Mouse (Mus musculus) forebrain, embryonic 12.5 days (tissue): ENCODE data around the gene Pcid2. TPM values are rescaled to one million over a fixed set of nuclear protein-coding genes. Genes with fewer than 3 reads are reported as not detected.

Experiments used
- ATAC-seq: fragments of 200-750 bp; cut with Nextera tagmentation; 2 replicates; pipeline ENCODE4 v1.8.0; 2017; ENCODE audit warnings: moderate TSS enrichment; ENCODE audit not compliant: low FRiP score
- H3K27ac ChIP-seq: fragments of 300-500 bp; sonication (generic); 2 replicates; pipeline ENCODE4 v1.5.1; 2016; ENCODE audit warnings: mild to moderate bottlenecking
- H3K27me3 ChIP-seq: fragments of 300-500 bp; sonication (generic); 2 replicates; pipeline ENCODE4 v1.6.1; 2016; ENCODE audit warnings: mild to moderate bottlenecking
- H3K36me3 ChIP-seq: fragments of 300-500 bp; sonication (generic); replicated peaks from 2 replicates; pipeline ENCODE4 v1.6.1; 2016; ENCODE audit warnings: mild to moderate bottlenecking
- H3K4me1 ChIP-seq: fragments of 300-500 bp; sonication (generic); 2 replicates; pipeline ENCODE4 v1.6.1; 2016
- H3K4me2 ChIP-seq: fragments of 300-500 bp; sonication (generic); 2 replicates; pipeline ENCODE4 v1.6.1; 2016; ENCODE audit warnings: mild to moderate bottlenecking, moderate library complexity
- H3K4me3 ChIP-seq: fragments of 300-500 bp; sonication (generic); replicated peaks from 2 replicates; pipeline ENCODE4 v1.5.1; 2016; ENCODE audit warnings: mild to moderate bottlenecking
- H3K9ac ChIP-seq: fragments of 300-500 bp; sonication (generic); 2 replicates; pipeline ENCODE4 v1.6.1; 2016; ENCODE audit warnings: mild to moderate bottlenecking
- H3K9me3 ChIP-seq: fragments of 300-500 bp; sonication (generic); 2 replicates; pipeline ENCODE4 v1.6.1; 2016
- WGBS: fragments of 180-500 bp; shearing (Covaris S2); methylation state at CpG from one replicate; pipeline ENCODE4 v1.1.7; 2016; 5-methylcytosine and 5-hydroxymethylcytosine counted together
- polyA plus RNA-seq: library from polyadenylated mRNA; unstranded; fragments of >200 nt; fragmentation: Nextera tagmentation; extraction: Ambion mirVana; gene quantifications from 2 replicates; pipeline ENCODE4 v1.2.1, GENCODE M21; 2016

Gene Pcid2
- polyA plus RNA-seq, 1 experiment from 2014 or later: 57.7 TPM

DNA sequence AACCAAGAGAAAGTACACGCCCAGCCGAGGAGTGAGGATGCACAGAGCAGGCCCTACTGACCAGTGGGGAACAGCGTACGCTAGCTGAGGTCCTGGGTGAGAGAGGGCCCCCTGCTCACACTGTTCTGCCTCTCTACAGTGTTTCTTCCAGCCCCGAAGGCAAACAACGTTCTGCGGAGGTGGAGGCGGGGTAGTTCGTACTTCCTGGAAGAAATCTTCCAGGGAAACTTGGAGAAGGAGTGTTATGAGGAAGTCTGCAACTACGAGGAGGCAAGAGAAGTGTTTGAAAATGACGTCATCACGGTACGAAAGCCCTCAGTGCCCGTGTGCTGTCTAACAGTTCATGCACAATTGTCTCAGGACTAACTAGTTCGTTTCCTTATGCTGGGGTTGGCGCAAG lies 42.1 kb downstream of the Pcid2 start:
- no peak overlapping the region for H3K4me2 ChIP-seq
- H3K36me3 ChIP-seq: no peaks in the 10 kb centered on the region
- no peak for ATAC-seq
- no peak overlapping the region for H3K27ac ChIP-seq
- no peak overlapping the region for H3K4me3 ChIP-seq
- 81% methylated on average over 16 of the region's 16 CpGs for WGBS
- no peak overlapping the region for H3K9ac ChIP-seq
- no peaks in the 10 kb centered on the region for H3K27me3 ChIP-seq
- H3K4me1 ChIP-seq: no peaks in the 10 kb centered on the region
- no peaks in the 10 kb centered on the region for H3K9me3 ChIP-seq

DNA sequence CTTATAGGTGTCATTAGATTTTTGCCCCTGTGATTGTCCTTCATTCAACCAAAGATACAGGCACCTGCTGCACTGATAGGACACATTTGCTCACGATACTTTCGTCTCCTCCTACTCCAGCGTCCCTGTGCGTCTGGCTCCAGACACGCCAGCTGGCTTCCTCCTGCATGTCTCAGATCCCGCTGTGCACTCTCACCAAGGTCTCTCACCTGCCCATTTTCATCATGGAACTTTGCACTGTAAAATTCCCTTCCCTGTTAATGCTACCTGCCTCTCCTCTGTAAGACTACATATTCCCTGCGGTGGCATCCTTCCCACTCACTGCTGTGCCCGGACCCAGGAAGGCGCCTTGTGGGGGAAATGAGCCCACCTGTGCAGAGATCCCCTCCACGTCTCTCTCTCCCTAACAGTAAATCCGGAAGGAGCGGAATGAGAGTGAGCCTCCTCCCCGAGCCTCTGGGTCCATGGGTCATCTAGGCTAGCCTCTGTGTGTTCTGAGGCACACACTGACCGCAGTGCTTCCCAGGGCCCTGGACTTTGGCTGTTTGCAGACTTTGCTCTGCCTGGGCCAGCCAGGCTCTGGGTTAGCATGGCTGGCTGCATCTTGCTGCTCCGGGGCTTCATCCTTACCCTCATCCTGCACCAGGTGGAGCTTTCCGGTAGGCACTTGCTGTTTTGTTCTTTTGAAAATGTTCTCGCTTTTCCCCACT lies 44.7 kb downstream of the Pcid2 start, which contains the start of gene Proz:
Gene Proz (plus strand): TSS at position 474 of the 710 bp plus-strand sequence.
- Histone ChIP-seq H3K4me2 (no peak within 1 kb of the TSS), H3K27ac (no peak within 1 kb of the TSS), H3K9ac (no peak within 1 kb of the TSS), H3K9me3 (no peaks in the 10 kb centered on the region), H3K4me1 (no peaks in the 10 kb centered on the region), H3K36me3 (no peaks in the 10 kb centered on the region), H3K4me3 (no peak within 1 kb of the TSS), H3K27me3 (no peaks in the 10 kb centered on the region)
- 83% methylated on average over 17 of the region's 17 CpGs for WGBS
- ATAC-seq: no peak

- 83% methylated on average over 4 of the region's 4 CpGs for WGBS
- H3K4me2 ChIP-seq: no peak overlapping the region
- ATAC-seq: no peak
- H3K27ac ChIP-seq: no peak overlapping the region
- H3K9ac ChIP-seq: no peak overlapping the region
- H3K9me3 ChIP-seq: no peaks in the 10 kb centered on the region
- H3K36me3 ChIP-seq: no peaks in the 10 kb centered on the region
- H3K4me3 ChIP-seq: no peak overlapping the region
- H3K4me1 ChIP-seq: no peaks in the 10 kb centered on the region
- no peaks in the 10 kb centered on the region for H3K27me3 ChIP-seq
Measured at GRCm38 (mm10) chr8:13057351-13057750, 47.9 kb downstream of the Pcid2 start.

GRCm38 (mm10) chr8:13050550-13050949 lies 54.7 kb downstream of the Pcid2 start:
- Histone ChIP-seq H3K9me3 (no peaks in the 10 kb centered on the region), H3K4me1 (no peaks in the 10 kb centered on the region), H3K27ac (no peak overlapping the region), H3K4me3 (no peak overlapping the region), H3K9ac (no peak overlapping the region), H3K27me3 (no peaks in the 10 kb centered on the region), H3K36me3 (no peaks in the 10 kb centered on the region), H3K4me2 (no peak overlapping the region)
- ATAC-seq: no peak
- 87% methylated on average over 10 of the region's 10 CpGs for WGBS

DNA sequence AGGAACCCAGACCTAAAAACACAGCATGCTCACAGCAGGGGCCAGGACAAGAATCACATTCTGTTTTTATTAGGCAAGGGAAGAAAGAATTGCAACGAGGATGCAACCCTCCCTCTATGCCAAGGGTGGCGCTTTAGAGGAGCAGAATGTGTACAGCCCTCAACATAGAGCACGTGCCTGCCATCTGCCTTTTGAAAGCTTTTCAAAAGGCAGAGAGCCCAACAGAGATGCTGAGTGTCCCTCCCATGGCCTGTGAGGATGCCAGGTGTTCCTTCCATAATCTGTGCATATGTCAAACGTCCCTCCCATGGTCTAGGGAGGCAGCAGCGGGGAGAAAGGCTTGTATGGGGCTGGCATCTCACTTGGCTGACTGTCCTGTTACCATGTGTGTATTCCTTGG lies 57.6 kb downstream of the Pcid2 start:
- Histone ChIP-seq H3K27ac (no peak overlapping the region), H3K4me2 (no peak overlapping the region), H3K36me3 (no peaks in the 10 kb centered on the region), H3K4me3 (no peak overlapping the region), H3K9me3 (no peaks in the 10 kb centered on the region), H3K4me1 (no peaks in the 10 kb centered on the region), H3K27me3 (no peaks in the 10 kb centered on the region), H3K9ac (no peak overlapping the region)
- 61% methylated on average over 5 of the region's 5 CpGs for WGBS
- no peak for ATAC-seq

DNA sequence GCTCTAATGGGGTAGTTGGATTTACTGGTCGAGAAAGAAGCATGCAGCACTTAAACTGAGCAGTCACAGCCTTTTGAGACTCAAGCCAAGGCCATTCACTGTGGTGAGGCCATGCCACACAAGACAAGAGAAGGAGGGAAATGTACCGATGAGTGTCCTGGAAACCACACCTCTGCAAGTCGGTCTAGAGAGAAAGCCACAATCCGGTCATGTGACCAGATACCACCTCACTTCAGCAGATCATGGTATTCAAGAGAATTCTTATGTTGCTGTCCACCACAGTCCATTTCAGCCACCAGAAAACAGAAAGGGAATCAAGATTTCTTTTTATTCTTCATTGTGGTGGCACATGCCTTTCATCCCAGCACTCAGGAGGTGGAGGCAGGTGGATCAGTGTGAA lies 63.8 kb downstream of the Pcid2 start:
- no peak for ATAC-seq
- no peak overlapping the region; the same call in 1 of the 2 replicates for H3K9ac ChIP-seq
- H3K4me3 ChIP-seq: no peak overlapping the region
- 0 out of 2 replicates have a peak, but pooled peaks cover 3% of the 10 kb centered on the region for H3K4me1 ChIP-seq
- no peaks in the 10 kb centered on the region for H3K36me3 ChIP-seq
- no peak overlapping the region for H3K27ac ChIP-seq
- no peaks in the 10 kb centered on the region for H3K9me3 ChIP-seq
- no peaks in the 10 kb centered on the region; the same call in 1 of the 2 replicates for H3K27me3 ChIP-seq
- no peak overlapping the region for H3K4me2 ChIP-seq
- 89% methylated on average over 4 of the region's 4 CpGs for WGBS

- Histone ChIP-seq H3K36me3 (no peaks in the 10 kb centered on the region), H3K4me2 (no peak overlapping the region), H3K27me3 (no peaks in the 10 kb centered on the region; the same call in 1 of the 2 replicates), H3K27ac (no peak overlapping the region), H3K9ac (no peak overlapping the region), H3K9me3 (no peaks in the 10 kb centered on the region), H3K4me1 (0 out of 2 replicates have a peak, but pooled peaks cover 3% of the 10 kb centered on the region), H3K4me3 (no peak overlapping the region)
- WGBS: 87% methylated on average over 6 of the region's 6 CpGs
- no peak for ATAC-seq
Measured at GRCm38 (mm10) chr8:13039054-13039453, 66.2 kb downstream of the Pcid2 start.

DNA sequence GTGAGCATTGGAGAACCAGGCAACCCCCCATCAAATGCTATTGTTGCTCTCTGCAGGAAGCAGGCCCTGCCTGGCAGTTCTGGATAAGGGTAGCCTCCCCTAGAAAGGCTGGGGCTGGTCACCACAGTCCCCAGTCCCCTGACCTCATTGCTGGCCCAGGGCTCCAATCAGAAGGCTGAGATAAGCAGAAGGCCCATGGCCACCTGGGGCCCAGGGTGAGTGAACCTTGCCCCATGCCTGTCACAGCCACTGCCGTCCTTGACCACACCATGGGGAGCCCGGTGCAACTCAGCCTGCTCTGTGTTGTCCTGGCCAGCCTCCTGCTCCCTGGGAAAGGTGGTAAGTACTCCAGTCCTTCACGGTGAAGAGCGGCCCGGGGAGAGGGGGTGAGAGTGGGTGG lies 67.7 kb downstream of the Pcid2 start:
- H3K27me3 ChIP-seq: no peaks in the 10 kb centered on the region; the same call in 1 of the 2 replicates
- H3K4me1 ChIP-seq: 0 out of 2 replicates have a peak, but pooled peaks cover 3% of the 10 kb centered on the region
- H3K36me3 ChIP-seq: no peaks in the 10 kb centered on the region
- H3K4me2 ChIP-seq: no peak overlapping the region
- no peak overlapping the region for H3K4me3 ChIP-seq
- H3K9ac ChIP-seq: 0 out of 2 replicates have a peak overlapping the region, but pooled peaks have one; percentile 17
- H3K9me3 ChIP-seq: no peaks in the 10 kb centered on the region
- no peak for ATAC-seq
- WGBS: 50% methylated on average over 5 of the region's 5 CpGs
- H3K27ac ChIP-seq: no peak overlapping the region

- Histone ChIP-seq H3K4me3 (no peak within 1 kb of the TSS), H3K36me3 (no peaks in the 10 kb centered on the region), H3K27ac (no peak within 1 kb of the TSS), H3K9ac (0 out of 2 replicates have a peak within 1 kb of the TSS, but pooled peaks have one; percentile 17), H3K27me3 (no peaks in the 10 kb centered on the region; the same call in 1 of the 2 replicates), H3K4me1 (0 out of 2 replicates have a peak, but pooled peaks cover 3% of the 10 kb centered on the region), H3K4me2 (no peak within 1 kb of the TSS), H3K9me3 (no peaks in the 10 kb centered on the region)
- WGBS: 82% methylated on average over 7 of the region's 7 CpGs
- no peak for ATAC-seq
Measured at GRCm38 (mm10) chr8:13037015-13037414, 68.2 kb downstream of the Pcid2 start, which contains the start of gene F10. Gene F10, plus strand, starts transcription at chr8:13037308.

- H3K36me3 ChIP-seq: no peaks in the 10 kb centered on the region
- WGBS: 89% methylated on average over 10 of the region's 10 CpGs
- H3K4me2 ChIP-seq: no peak overlapping the region
- no peaks in the 10 kb centered on the region; the same call in 1 of the 2 replicates for H3K27me3 ChIP-seq
- no peak overlapping the region for H3K27ac ChIP-seq
- H3K9me3 ChIP-seq: no peaks in the 10 kb centered on the region
- H3K9ac ChIP-seq: no peak overlapping the region
- 0 out of 2 replicates have a peak, but pooled peaks cover 3% of the 10 kb centered on the region for H3K4me1 ChIP-seq
- no peak for ATAC-seq
- H3K4me3 ChIP-seq: no peak overlapping the region
Measured at GRCm38 (mm10) chr8:13036346-13036812, 68.9 kb downstream of the Pcid2 start.

DNA sequence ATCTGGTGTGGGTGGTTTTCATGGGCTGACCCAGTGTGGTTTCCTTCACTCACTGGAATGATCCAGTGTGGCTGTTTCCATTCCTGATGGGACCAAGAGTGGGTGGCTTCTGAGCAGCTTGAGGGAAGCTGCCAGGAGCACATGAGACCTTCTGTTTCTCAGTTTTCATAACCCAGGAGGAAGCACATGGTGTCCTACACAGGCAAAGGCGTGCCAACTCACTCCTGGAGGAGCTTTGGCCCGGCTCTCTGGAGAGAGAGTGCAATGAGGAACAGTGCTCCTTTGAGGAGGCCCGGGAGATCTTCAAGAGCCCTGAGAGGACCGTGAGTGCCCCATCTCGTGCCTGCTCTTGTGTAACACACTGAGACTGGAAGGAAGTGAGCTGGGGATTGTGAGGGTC lies 76.8 kb downstream of the Pcid2 start:
- no peak overlapping the region for H3K9ac ChIP-seq
- no peaks in the 10 kb centered on the region for H3K27me3 ChIP-seq
- ATAC-seq: no peak
- no peak overlapping the region for H3K4me3 ChIP-seq
- no peak overlapping the region for H3K27ac ChIP-seq
- 79% methylated on average over 5 of the region's 5 CpGs for WGBS
- no peaks in the 10 kb centered on the region for H3K9me3 ChIP-seq
- no peak overlapping the region for H3K4me2 ChIP-seq
- no peaks in the 10 kb centered on the region for H3K36me3 ChIP-seq
- no peaks in the 10 kb centered on the region for H3K4me1 ChIP-seq

GRCm38 (mm10) chr8:13027615-13028014 lies 77.6 kb downstream of the Pcid2 start:
- Histone ChIP-seq H3K27ac (no peak overlapping the region), H3K4me2 (no peak overlapping the region), H3K4me3 (no peak overlapping the region), H3K9me3 (no peaks in the 10 kb centered on the region), H3K4me1 (no peaks in the 10 kb centered on the region), H3K36me3 (no peaks in the 10 kb centered on the region), H3K27me3 (no peaks in the 10 kb centered on the region), H3K9ac (no peak overlapping the region)
- ATAC-seq: no peak
- WGBS: 90% methylated on average over 5 of the region's 5 CpGs
